Mouse (Mus musculus): ENCODE measurements around the gene Atf6. TPM values are rescaled to one million over a fixed set of nuclear protein-coding genes. Genes with fewer than 3 reads are reported as not detected.

The Atf6 gene
- polyA plus RNA-seq, 1 experiment = 43.1 TPM

DNA sequence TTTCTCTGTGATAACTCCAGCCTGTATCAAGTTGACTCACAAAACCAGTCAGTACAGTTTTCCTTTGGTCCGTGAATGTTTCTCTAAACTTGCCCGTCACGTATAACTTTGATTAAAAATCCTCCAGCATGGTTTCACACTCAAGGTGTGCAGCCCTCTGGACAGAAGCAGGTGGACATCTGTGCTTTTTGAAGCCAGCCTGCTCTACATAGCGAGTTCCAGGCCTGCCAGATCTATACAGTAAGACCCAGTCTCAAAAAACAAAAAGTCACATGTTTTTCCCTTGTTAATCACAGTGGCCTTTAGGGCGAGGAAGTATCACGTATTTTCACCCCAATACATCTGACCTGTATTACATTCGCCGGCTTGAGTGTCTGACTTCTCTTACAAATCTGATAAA, 16.8 kb upstream of the Atf6 start:
- H3K4me3 ChIP-seq (ENCODE audit: insufficient read depth, low read length) = peak overlapping the region; percentile 86
- TF ChIP-seq CTCF (IDR thresholded peaks at IDR 0.05; ENCODE audit: low read depth, low read length) (no peak), POLR2A (IDR thresholded peaks at IDR 0.05; ENCODE audit: borderline replicate concordance, low read depth, low read length) (no peak)
- peak overlapping the region; percentile 16; the same call in 1 of the 2 replicates for H3K27ac ChIP-seq (ENCODE audit: insufficient read depth, low read depth, low read length)
- H3K4me1 ChIP-seq (ENCODE audit: control insufficient read depth, insufficient read depth, low read length) = peaks cover 13% of the 10 kb centered on the region

DNA sequence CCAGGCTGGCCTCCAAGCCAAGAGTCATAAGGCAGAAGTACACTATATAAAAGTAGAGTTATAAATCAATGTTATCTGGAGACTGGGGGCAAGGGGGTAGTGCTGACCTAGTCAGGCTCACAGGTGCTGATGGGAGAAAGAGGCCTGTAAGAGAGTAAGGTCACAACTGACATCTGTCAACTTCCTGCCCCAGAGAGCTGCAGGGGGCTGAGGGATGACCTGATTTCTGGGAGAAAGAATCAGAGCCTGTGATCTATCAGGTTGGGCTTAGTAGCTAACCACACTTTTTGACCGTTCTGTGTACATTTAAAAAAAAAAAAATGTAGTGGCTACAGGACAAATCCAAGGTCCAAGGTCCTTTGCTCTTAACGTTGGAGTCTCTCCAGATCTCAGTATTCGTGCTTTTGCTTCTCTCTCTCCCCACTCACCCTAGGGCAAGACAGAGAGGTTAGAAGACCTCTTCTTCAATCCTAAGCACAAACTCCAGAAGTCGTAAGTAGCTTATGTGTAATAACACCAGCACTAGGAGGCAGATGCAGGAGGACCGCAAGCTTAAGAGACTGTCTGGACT, 15.4 kb upstream of the Atf6 start:
- TF ChIP-seq POLR2A (IDR thresholded peaks at IDR 0.05; ENCODE audit: borderline replicate concordance, low read depth, low read length) (no peak), CTCF (IDR thresholded peaks at IDR 0.05; ENCODE audit: low read depth, low read length) (no peak)
- H3K4me3 ChIP-seq (ENCODE audit: insufficient read depth, low read length) = no peak overlapping the region

DNA sequence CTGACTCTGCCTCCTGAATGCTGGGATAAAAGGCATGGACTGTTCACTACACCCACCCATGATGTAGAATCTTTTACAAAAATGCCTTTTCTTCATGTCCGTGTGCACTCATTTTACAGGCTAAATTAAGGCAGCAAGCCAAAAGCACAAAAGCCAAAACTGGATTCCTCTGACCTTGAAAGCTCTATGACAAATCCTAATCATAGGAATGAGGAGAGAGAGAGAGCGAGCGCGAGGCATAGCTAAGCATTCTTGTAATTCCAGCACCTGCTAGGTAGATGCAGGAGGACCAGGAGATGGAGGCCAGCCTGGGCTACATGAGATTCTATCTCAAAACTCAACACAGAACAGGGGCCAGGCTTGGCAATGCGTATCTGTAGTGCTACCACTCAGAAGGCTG, 9.3 kb upstream of the Atf6 start:
- TF ChIP-seq POLR2A (IDR thresholded peaks at IDR 0.05; ENCODE audit: borderline replicate concordance, low read depth, low read length) (no peak), CTCF (IDR thresholded peaks at IDR 0.05; ENCODE audit: low read depth, low read length) (no peak)
- H3K27ac ChIP-seq (ENCODE audit: insufficient read depth, low read depth, low read length) = no peak overlapping the region
- no peak overlapping the region for H3K4me3 ChIP-seq (ENCODE audit: insufficient read depth, low read length)
- H3K4me1 ChIP-seq (ENCODE audit: control insufficient read depth, insufficient read depth, low read length) = 0 out of 2 replicates have a peak, but pooled peaks cover 3% of the 10 kb centered on the region

More for the DNA sequence above, 15.4 kb upstream of the Atf6 start:
- no peak overlapping the region for H3K27ac ChIP-seq (ENCODE audit: insufficient read depth, low read depth, low read length)
- peaks cover 13% of the 10 kb centered on the region for H3K4me1 ChIP-seq (ENCODE audit: control insufficient read depth, insufficient read depth, low read length)

DNA sequence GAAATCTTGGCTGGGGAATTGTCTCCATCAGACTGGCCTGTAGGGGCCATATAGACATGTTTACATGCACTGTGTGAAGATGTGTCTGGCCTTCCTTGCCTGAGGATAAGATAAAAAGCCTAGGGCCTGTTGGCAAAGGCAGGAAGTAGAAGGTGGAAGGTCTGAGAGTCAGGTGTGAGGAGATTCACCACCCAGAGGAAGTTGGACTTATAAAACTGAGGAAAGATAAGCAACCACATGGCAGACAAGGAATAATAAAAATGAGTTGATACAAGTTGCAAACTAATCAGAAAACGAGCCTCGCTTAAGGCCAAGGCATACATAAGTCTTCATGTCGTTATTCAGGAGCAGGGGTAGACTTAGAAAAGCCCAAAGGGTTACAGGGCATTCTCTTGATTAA, 8.1 kb upstream of the Atf6 start:
- 0 out of 2 replicates have a peak, but pooled peaks cover 3% of the 10 kb centered on the region for H3K4me1 ChIP-seq (ENCODE audit: control insufficient read depth, insufficient read depth, low read length)
- no peak overlapping the region for H3K4me3 ChIP-seq (ENCODE audit: insufficient read depth, low read length)

DNA sequence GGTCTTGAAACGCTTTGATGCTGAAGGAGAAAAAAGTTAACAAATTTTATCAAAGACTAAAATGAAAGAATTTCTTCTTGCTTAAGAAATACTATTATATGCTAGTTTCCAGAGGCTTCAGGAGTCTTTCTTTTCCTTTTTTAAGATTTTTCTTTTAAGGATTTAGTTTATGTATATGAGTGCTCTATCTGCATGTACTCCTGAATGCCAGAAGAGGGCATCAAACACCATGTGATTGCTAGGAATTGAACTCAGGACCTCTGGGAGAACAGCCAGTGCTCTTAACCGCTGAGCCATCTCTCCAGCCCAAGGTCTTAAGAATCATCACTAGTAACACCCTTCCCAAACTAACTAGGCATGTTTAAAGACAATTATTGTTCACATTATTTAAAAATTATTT, 4.4 kb upstream of the Atf6 start:
- Histone ChIP-seq H3K4me1 (ENCODE audit: control insufficient read depth, insufficient read depth, low read length) (0 out of 2 replicates have a peak, but pooled peaks cover 3% of the 10 kb centered on the region), H3K27ac (ENCODE audit: insufficient read depth, low read depth, low read length) (no peak overlapping the region), H3K4me3 (ENCODE audit: insufficient read depth, low read length) (no peak overlapping the region)
- no peak for TF ChIP-seq POLR2A (IDR thresholded peaks at IDR 0.05; ENCODE audit: borderline replicate concordance, low read depth, low read length)

More for the DNA sequence above, 8.1 kb upstream of the Atf6 start:
- no peak overlapping the region for H3K27ac ChIP-seq (ENCODE audit: insufficient read depth, low read depth, low read length)
- TF ChIP-seq POLR2A (IDR thresholded peaks at IDR 0.05; ENCODE audit: borderline replicate concordance, low read depth, low read length) = no peak
- no peak for TF ChIP-seq CTCF (IDR thresholded peaks at IDR 0.05; ENCODE audit: low read depth, low read length)

DNA sequence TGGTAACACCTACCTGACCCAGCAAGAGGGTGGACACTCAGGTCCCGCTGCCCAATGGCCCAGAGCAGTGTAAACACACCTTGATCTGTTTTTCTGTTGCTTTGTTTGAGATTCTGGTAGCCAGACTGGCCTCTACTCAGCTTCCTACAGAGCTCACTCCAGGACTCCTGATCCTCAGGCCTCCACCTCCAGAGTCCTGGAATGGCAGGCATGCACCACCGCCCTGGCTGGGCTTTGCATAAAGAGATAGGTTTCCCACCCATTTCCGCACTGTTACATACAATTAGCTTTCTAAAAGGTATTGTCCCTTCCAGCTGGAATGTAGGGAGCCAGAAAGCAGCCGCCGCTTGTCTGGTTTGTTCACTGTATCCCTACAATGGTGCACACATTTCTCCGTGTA, 3.8 kb upstream of the Atf6 start:
- TF ChIP-seq CTCF (IDR thresholded peaks at IDR 0.05; ENCODE audit: low read depth, low read length) (no peak), POLR2A (IDR thresholded peaks at IDR 0.05; ENCODE audit: borderline replicate concordance, low read depth, low read length) (no peak)
- Histone ChIP-seq H3K27ac (ENCODE audit: insufficient read depth, low read depth, low read length) (no peak overlapping the region), H3K4me1 (ENCODE audit: control insufficient read depth, insufficient read depth, low read length) (0 out of 2 replicates have a peak, but pooled peaks cover 3% of the 10 kb centered on the region), H3K4me3 (ENCODE audit: insufficient read depth, low read length) (no peak overlapping the region)

DNA sequence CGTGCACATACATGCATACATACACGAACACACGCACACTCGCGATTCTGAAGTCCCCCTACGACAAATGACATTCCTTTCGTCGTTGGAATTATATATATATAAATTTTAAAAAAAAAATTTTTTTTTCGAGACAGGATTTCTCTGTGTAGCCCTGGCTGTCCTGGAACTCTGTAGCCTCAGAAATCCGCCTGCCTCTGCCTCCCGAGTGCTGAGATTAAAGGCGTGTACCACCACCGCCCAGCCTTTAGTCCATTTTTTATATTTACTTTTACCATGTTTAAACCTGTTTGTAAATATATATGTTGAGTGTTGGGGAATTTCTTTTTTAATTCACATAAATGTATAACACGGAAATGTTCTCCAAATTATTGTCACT, 1.3 kb upstream of the Atf6 start:
- H3K4me1 ChIP-seq (ENCODE audit: control insufficient read depth, insufficient read depth, low read length) = peaks cover 11% of the 10 kb centered on the region
- no peak for TF ChIP-seq CTCF (IDR thresholded peaks at IDR 0.05; ENCODE audit: low read depth, low read length)
- no peak for TF ChIP-seq POLR2A (IDR thresholded peaks at IDR 0.05; ENCODE audit: borderline replicate concordance, low read depth, low read length)
- H3K27ac ChIP-seq (ENCODE audit: insufficient read depth, low read depth, low read length) = no peak overlapping the region
- H3K4me3 ChIP-seq (ENCODE audit: insufficient read depth, low read length) = peak overlapping the region; percentile 84

DNA sequence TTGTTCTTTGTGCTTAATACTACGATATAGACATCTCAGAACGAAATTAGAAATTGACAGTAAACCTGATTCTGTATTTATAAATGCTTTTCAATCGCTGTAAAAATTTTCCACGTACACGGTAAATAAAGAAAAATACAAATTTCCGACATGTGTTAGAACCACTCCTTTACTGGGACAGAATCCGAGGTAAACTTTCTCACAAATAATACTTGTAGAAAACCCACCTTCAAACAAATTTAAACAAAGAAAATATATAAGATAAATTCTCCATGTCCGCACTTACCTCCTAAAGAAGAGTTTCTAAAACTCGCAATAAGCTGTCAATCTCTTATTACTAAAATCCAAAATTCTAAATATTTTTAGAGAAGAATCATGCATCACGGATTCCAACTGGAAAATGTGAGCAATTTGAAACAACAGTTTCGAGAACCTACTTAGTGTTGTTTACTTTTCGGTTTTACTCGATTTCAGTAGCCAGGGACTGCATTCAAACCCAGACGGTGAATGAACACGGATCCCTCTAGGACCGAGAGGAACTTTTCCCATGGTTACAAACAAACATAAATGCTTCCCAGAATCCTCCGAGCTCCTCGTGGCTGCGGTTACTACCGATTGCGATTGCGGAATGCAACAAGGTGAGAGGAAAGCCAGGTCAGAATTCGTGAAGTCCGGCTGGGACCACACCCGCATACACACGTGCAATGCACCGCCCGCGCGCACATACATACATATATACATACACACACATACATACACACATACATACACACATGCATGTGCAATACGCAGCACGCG, 735 bp upstream of the Atf6 start:
- H3K27ac ChIP-seq (ENCODE audit: insufficient read depth, low read depth, low read length) = peak overlapping the region; percentile 70

DNA sequence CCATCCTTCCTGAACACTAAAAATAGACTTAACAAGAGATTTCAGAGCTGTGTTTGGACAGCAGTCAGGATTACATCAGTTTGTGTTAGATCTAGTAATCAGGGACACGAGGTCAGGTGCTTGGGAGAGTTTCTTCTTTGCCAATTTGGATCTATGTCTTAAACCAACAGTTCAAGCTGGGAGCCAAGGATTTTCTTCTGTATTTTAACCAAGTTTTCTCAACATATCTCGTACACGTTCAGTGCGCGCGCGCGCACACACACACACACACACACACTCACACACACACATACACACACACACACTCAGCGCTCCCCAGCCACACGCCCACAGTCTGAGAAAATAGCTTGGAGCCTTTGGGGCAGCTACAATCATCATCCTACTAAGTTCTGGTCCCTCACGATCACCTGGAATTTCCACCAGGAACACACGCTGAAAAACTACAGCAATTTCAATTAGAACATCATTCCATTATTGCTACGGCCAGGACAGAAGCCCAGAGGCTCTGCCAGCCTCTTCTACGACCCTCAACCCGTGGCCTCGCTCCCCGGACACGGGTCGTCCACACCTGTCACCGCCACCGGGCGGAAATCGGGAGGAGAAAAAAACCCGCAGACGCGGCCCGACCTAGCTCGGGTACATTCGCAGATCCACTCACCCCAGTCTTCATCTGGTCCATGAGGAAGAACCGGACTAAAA, 430 bp downstream of the Atf6 start:
- Histone ChIP-seq H3K4me3 (ENCODE audit: insufficient read depth, low read length) (peak overlapping the region; percentile 72), H3K4me1 (ENCODE audit: control insufficient read depth, insufficient read depth, low read length) (peaks cover 21% of the 10 kb centered on the region), H3K27ac (ENCODE audit: insufficient read depth, low read depth, low read length) (peak overlapping the region; percentile 70)
- TF ChIP-seq POLR2A (IDR thresholded peaks at IDR 0.05; ENCODE audit: borderline replicate concordance, low read depth, low read length) (no peak), CTCF (IDR thresholded peaks at IDR 0.05; ENCODE audit: low read depth, low read length) (no peak)

More for the DNA sequence above, 735 bp upstream of the Atf6 start:
- Histone ChIP-seq H3K4me1 (ENCODE audit: control insufficient read depth, insufficient read depth, low read length) (peaks cover 14% of the 10 kb centered on the region), H3K4me3 (ENCODE audit: insufficient read depth, low read length) (peak overlapping the region; percentile 84)
- TF ChIP-seq POLR2A (IDR thresholded peaks at IDR 0.05; ENCODE audit: borderline replicate concordance, low read depth, low read length) (no peak), CTCF (IDR thresholded peaks at IDR 0.05; ENCODE audit: low read depth, low read length) (no peak)

DNA sequence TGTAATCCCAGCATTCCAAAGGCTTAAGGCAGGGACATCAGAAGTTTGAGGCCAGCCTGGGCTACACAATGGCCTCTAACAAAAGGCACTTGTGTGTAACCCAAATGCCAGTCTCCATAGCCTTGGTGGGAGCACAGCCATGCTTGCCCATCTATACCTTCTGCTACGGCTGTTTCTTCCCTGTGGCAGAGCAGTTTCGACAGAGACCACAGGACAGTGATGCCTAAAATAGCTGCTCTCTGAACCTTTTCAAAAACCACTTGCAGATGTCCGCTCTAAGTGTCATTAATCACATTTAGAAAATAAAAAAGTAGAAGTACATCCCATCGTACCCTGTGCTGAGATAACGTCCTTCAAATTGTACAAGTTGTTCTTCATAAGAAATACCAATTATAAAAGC, 2.2 kb downstream of the Atf6 start:
- TF ChIP-seq POLR2A (IDR thresholded peaks at IDR 0.05; ENCODE audit: borderline replicate concordance, low read depth, low read length) (no peak), CTCF (IDR thresholded peaks at IDR 0.05; ENCODE audit: low read depth, low read length) (no peak)
- Histone ChIP-seq H3K4me3 (ENCODE audit: insufficient read depth, low read length) (peak overlapping the region; percentile 43), H3K4me1 (ENCODE audit: control insufficient read depth, insufficient read depth, low read length) (peaks cover 32% of the 10 kb centered on the region), H3K27ac (ENCODE audit: insufficient read depth, low read depth, low read length) (peak overlapping the region; percentile 58)
